Mouse (Mus musculus) limb, embryonic 13.5 days (tissue): ENCODE results near the gene Stxbp5l. TPM values are rescaled to one million over a fixed set of nuclear protein-coding genes. Genes with fewer than 3 reads are reported as not detected.
"Not testable (repeated sequence)": the region's sequence is repeated elsewhere in the genome, so short reads cannot be mapped to it uniquely, and the experiment has no call there.

Experiments used
- ATAC-seq: fragments of 200-750 bp; cut with Nextera tagmentation; 2 replicates; pipeline ENCODE4 v1.8.0; 2017; ENCODE audit warnings: low read depth, moderate number of reproducible peaks, moderate TSS enrichment; ENCODE audit not compliant: low FRiP score
- H3K27ac ChIP-seq: fragments of 300-500 bp; sonication (generic); 2 replicates; pipeline ENCODE4 v1.5.1; 2015; ENCODE audit warnings: inconsistent platforms, mild to moderate bottlenecking, moderate library complexity
- H3K27me3 ChIP-seq: fragments of 300-500 bp; sonication (generic); 2 replicates; pipeline ENCODE4 v1.6.1; 2015; ENCODE audit warnings: mild to moderate bottlenecking, inconsistent platforms
- H3K36me3 ChIP-seq: fragments of 300-500 bp; sonication (generic); 2 replicates; pipeline ENCODE4 v1.6.1; 2015; ENCODE audit warnings: inconsistent platforms, mild to moderate bottlenecking, moderate library complexity
- H3K4me1 ChIP-seq: fragments of 300-500 bp; sonication (generic); 2 replicates; pipeline ENCODE4 v1.6.1; 2015; ENCODE audit warnings: inconsistent platforms
- H3K4me2 ChIP-seq: fragments of 300-500 bp; sonication (generic); replicated peaks from 2 replicates; pipeline ENCODE4 v1.6.1; 2015; ENCODE audit warnings: inconsistent platforms, mild to moderate bottlenecking, moderate library complexity
- H3K4me3 ChIP-seq: fragments of 300-500 bp; sonication (generic); 2 replicates; pipeline ENCODE4 v1.5.1; 2015; ENCODE audit warnings: moderate library complexity, mild to moderate bottlenecking, inconsistent platforms
- H3K9ac ChIP-seq: fragments of 300-500 bp; sonication (generic); 2 replicates; pipeline ENCODE4 v1.6.1; 2015; ENCODE audit warnings: mild to moderate bottlenecking, inconsistent platforms
- H3K9me3 ChIP-seq: fragments of 300-500 bp; sonication (generic); 2 replicates; pipeline ENCODE4 v1.6.1; 2016; ENCODE audit warnings: inconsistent platforms
- WGBS: fragments of 180-500 bp; shearing (Covaris S2); methylation state at CpG from one replicate; pipeline ENCODE4 v1.1.7; 2015; 5-methylcytosine and 5-hydroxymethylcytosine counted together
- polyA plus RNA-seq: library from polyadenylated mRNA; unstranded; fragments of >200 nt; fragmentation: Nextera tagmentation; extraction: Ambion mirVana; gene quantifications from 2 replicates; pipeline ENCODE4 v1.2.1, GENCODE M21; 2015

The Stxbp5l gene
- polyA plus RNA-seq, 1 experiment from 2014 or later, result 0.28 TPM

DNA sequence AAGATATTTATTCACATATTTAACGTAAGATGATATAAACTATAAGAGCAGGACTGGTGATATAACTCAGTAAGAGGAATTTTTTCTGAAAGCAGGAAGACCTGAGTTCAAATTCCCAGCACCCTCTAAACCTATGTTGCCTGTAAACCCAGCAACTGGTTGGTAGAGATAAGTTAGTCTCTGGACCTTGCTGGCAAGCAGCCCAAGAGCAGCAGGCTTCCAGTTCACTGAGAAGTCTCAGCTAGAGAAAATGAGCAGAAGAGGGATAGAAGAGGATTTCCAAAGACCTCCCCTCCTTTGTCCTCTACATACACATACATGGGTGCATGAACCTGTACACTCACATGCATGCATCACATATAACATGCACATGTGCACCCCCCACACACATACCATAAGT lies 165.6 kb downstream of the Stxbp5l start:
- H3K9ac ChIP-seq, result no peak overlapping the region
- no peaks in the 10 kb centered on the region for H3K27me3 ChIP-seq
- no peaks in the 10 kb centered on the region for H3K4me1 ChIP-seq
- WGBS, result 88% methylated on average over 1 of the region's 1 CpGs
- no peaks in the 10 kb centered on the region for H3K9me3 ChIP-seq
- H3K36me3 ChIP-seq, result no peaks in the 10 kb centered on the region
- H3K4me3 ChIP-seq, result no peak overlapping the region
- no peak overlapping the region for H3K4me2 ChIP-seq
- no peak overlapping the region for H3K27ac ChIP-seq
- no peak for ATAC-seq

GRCm38 (mm10) chr16:37208783-37209182 lies 176.0 kb downstream of the Stxbp5l start:
- Histone ChIP-seq H3K9me3 (no peaks in the 10 kb centered on the region), H3K36me3 (no peaks in the 10 kb centered on the region), H3K27ac (no peak overlapping the region), H3K27me3 (no peaks in the 10 kb centered on the region), H3K4me1 (no peaks in the 10 kb centered on the region), H3K9ac (no peak overlapping the region), H3K4me2 (no peak overlapping the region), H3K4me3 (no peak overlapping the region)
- no peak for ATAC-seq

DNA sequence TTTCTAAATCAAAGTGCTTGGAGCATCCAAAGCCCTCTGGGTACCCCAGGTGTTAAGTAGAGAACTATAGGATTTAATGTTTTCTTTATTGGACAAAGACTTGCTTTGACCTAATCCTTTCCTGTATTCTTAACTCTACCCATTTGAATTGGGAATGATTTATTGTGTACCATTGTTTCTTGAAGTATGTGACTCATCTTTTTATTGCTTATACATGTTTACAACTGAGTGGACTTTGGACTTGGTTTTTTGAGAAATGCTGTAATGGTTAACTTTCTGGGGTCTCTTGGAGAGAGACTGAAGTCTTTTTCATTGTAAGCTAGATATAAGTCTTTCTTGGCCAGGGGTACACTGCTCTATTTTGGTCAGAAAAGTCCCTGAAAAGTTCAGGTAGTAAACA lies 190.6 kb downstream of the Stxbp5l start:
- no peaks in the 10 kb centered on the region for H3K4me1 ChIP-seq
- H3K9me3 ChIP-seq, result no peaks in the 10 kb centered on the region
- no peak overlapping the region for H3K9ac ChIP-seq
- ATAC-seq, result no peak
- no peaks in the 10 kb centered on the region for H3K27me3 ChIP-seq
- H3K36me3 ChIP-seq, result no peaks in the 10 kb centered on the region
- no peak overlapping the region for H3K27ac ChIP-seq
- H3K4me2 ChIP-seq, result no peak overlapping the region
- H3K4me3 ChIP-seq, result no peak overlapping the region

DNA sequence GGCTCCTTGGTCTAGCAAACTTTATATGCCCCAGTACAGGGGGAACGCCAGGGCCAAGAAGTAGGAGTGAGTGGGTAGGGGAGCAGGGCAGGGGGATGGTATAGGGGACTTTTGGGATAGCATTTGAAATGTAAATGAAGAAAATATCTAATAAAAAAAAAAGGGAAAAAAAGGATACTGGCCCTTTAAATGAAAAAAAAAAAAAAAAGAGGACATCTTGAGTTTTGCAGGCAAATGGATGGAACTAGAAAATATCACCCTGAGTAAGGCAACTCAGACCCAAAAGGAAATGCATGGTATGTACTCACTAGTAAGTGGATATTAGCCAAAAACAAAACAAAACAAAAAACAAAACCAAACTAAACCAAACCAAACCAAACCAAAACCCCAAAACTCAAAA lies 259.6 kb downstream of the Stxbp5l start:
- H3K4me3 ChIP-seq, H3K27ac ChIP-seq, H3K4me2 ChIP-seq, H3K4me1 ChIP-seq, H3K27me3 ChIP-seq, H3K9me3 ChIP-seq, H3K36me3 ChIP-seq, H3K9ac ChIP-seq, ATAC-seq: not testable (repeated sequence)
- 92% methylated on average over 1 of the region's 1 CpGs for WGBS

GRCm38 (mm10) chr16:37109285-37109684 lies 275.5 kb downstream of the Stxbp5l start:
- H3K36me3 ChIP-seq, result no peaks in the 10 kb centered on the region
- no peak overlapping the region for H3K27ac ChIP-seq
- H3K4me2 ChIP-seq, result no peak overlapping the region
- H3K9ac ChIP-seq, result no peak overlapping the region
- no peaks in the 10 kb centered on the region for H3K9me3 ChIP-seq
- WGBS, result 33% methylated on average over 3 of the region's 3 CpGs
- no peak overlapping the region for H3K4me3 ChIP-seq
- H3K27me3 ChIP-seq, result no peaks in the 10 kb centered on the region
- H3K4me1 ChIP-seq, result no peaks in the 10 kb centered on the region
- ATAC-seq, result peak; percentile 73

GRCm38 (mm10) chr16:37108763-37109162 lies 276.0 kb downstream of the Stxbp5l start:
- ATAC-seq, result no peak
- WGBS, result 33% methylated on average over 5 of the region's 5 CpGs
- H3K4me2 ChIP-seq, result no peak overlapping the region

GRCm38 (mm10) chr16:37094169-37094833 lies 290.5 kb downstream of the Stxbp5l start:
- WGBS, result 69% methylated on average over 4 of the region's 4 CpGs
- no peaks in the 10 kb centered on the region for H3K9me3 ChIP-seq
- no peak for ATAC-seq
- no peak overlapping the region for H3K4me3 ChIP-seq
- H3K4me2 ChIP-seq, result no peak overlapping the region
- H3K36me3 ChIP-seq, result peaks cover 27% of the 10 kb centered on the region
- H3K27ac ChIP-seq, result no peak overlapping the region
- H3K9ac ChIP-seq, result no peak overlapping the region
- 0 out of 2 replicates have a peak, but pooled peaks cover 3% of the 10 kb centered on the region for H3K4me1 ChIP-seq
- H3K27me3 ChIP-seq, result no peaks in the 10 kb centered on the region

More at GRCm38 (mm10) chr16:37108763-37109162, 276.0 kb downstream of the Stxbp5l start:
- H3K27ac ChIP-seq, result no peak overlapping the region
- no peaks in the 10 kb centered on the region for H3K27me3 ChIP-seq
- H3K36me3 ChIP-seq, result no peaks in the 10 kb centered on the region
- H3K4me1 ChIP-seq, result no peaks in the 10 kb centered on the region
- H3K9me3 ChIP-seq, result no peaks in the 10 kb centered on the region
- no peak overlapping the region for H3K9ac ChIP-seq
- H3K4me3 ChIP-seq, result no peak overlapping the region

DNA sequence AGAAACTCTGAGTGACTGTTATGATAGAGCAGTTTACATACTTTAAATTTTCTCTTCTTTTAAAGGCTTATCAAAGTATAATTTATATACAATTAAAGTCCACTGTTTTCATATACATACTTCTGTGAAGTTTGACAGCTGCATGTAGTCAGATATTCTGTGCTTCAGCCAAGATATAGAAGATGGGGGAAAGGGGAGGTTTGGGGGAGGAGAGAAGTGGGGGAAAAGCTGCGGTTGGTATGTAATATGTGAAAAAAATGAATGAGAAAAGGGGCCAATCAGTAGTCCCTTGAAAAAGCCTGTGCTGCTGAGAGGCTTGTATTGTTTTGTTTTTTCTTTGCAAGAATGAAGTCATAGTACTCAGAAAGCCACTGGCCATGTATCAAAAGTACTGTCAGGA lies 295.1 kb downstream of the Stxbp5l start:
- Histone ChIP-seq H3K9ac (no peak overlapping the region), H3K27ac (no peak overlapping the region), H3K27me3 (no peaks in the 10 kb centered on the region), H3K4me1 (0 out of 2 replicates have a peak, but pooled peaks cover 3% of the 10 kb centered on the region), H3K4me2 (no peak overlapping the region), H3K36me3 (peaks cover 33% of the 10 kb centered on the region), H3K9me3 (no peaks in the 10 kb centered on the region), H3K4me3 (no peak overlapping the region)
- ATAC-seq, result no peak
- WGBS, result 86% methylated on average over 1 of the region's 1 CpGs

DNA sequence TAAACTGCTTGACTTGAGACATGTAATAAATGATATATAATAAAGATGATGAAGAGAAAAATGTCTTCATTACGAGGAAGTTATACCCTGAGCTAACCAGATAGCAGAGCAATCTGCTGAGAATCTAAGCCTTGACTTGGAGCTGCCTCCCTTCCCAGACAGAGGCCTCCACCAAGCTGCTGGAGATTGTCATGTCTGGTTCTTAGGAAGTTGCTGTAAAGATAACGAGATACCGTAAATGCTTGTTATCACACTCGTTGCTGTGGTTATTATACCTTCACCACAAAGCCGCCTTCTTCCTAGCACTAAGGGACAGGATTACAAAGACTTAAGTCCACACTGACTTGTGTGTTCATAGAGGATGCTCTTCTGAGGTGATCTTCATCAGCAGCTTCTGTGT lies 312.4 kb downstream of the Stxbp5l start:
- peaks cover 35% of the 10 kb centered on the region for H3K36me3 ChIP-seq
- H3K27me3 ChIP-seq, result no peaks in the 10 kb centered on the region
- H3K4me2 ChIP-seq, result no peak overlapping the region
- H3K27ac ChIP-seq, result no peak overlapping the region
- H3K9ac ChIP-seq, result no peak overlapping the region
- no peaks in the 10 kb centered on the region for H3K4me1 ChIP-seq
- no peaks in the 10 kb centered on the region for H3K9me3 ChIP-seq
- no peak overlapping the region for H3K4me3 ChIP-seq
- ATAC-seq, result no peak
- 73% methylated on average over 5 of the region's 5 CpGs for WGBS

Other genes with a start within 250 kb of the Stxbp5l start
- 33.9 and 34.5 TPM in 2 replicates for gene Gtf2e1, start 154.8 kb upstream of the Stxbp5l start, polyA plus RNA-seq
- gene Rabl3, start 154.9 kb upstream of the Stxbp5l start, polyA plus RNA-seq, result 31.8 and 33.0 TPM in 2 replicates
- 0.11 and 0.17 TPM in 2 replicates for gene Hgd, start 195.2 kb upstream of the Stxbp5l start, polyA plus RNA-seq